Mouse (Mus musculus) MEL (cell line): ENCODE data around the gene Nipbl.

ENCODE experiments used
- BHLHE40 ChIP-seq: IDR thresholded peaks from 2 replicates; pipeline ENCODE4 v1.6.1; 2012; ENCODE audit warnings: low read depth, mild to moderate bottlenecking, inconsistent platforms, low read length, improper control_type of control experiment, borderline replicate concordance
- CTCF ChIP-seq, 3 experiments: IDR thresholded peaks in 2 of 3; conservative IDR thresholded peaks in 1 of 3; 2 replicates each; pipeline ENCODE4 v1.5.1; 2011 to 2012; ENCODE audit warnings: low read length in 3 of 3, low read depth in 2 of 3, mild to moderate bottlenecking in 2 of 3, improper control_type of control experiment in 1 of 3, inconsistent platforms in 1 of 3, mixed read lengths in 1 of 3, moderate library complexity in 1 of 3; ENCODE audit not compliant: control insufficient read depth in 1 of 3, insufficient read depth in 1 of 3, poor library complexity in 1 of 3, severe bottlenecking in 1 of 3
- ETS1 ChIP-seq: IDR thresholded peaks from 2 replicates; pipeline ENCODE4 v1.6.1; 2012; ENCODE audit warnings: low read depth, mild to moderate bottlenecking, inconsistent platforms, low read length, improper control_type of control experiment, moderate library complexity
- GATA1 ChIP-seq: IDR thresholded peaks from 2 replicates; pipeline ENCODE4 v1.6.1; 2011; ENCODE audit warnings: low read depth, low read length, improper control_type of control experiment
- NELFE ChIP-seq: IDR thresholded peaks from 2 replicates; pipeline ENCODE4 v1.6.1; 2011; ENCODE audit warnings: low read depth, low read length, improper control_type of control experiment
- POLR2A ChIP-seq, 2 experiments: IDR thresholded peaks; 2 replicates each; pipeline ENCODE4 v1.6.1; 2011 to 2012; ENCODE audit warnings: low read length in 2 of 2, mild to moderate bottlenecking in 2 of 2, control low read depth in 1 of 2, improper control_type of control experiment in 1 of 2, low read depth in 1 of 2, moderate library complexity in 1 of 2; ENCODE audit not compliant: control insufficient read depth in 1 of 2, insufficient read depth in 1 of 2, poor library complexity in 1 of 2
- ZC3H11A ChIP-seq: IDR thresholded peaks from 2 replicates; pipeline ENCODE4 v1.6.1; 2012; ENCODE audit warnings: low read depth, mild to moderate bottlenecking, inconsistent platforms, low read length, improper control_type of control experiment

DNA sequence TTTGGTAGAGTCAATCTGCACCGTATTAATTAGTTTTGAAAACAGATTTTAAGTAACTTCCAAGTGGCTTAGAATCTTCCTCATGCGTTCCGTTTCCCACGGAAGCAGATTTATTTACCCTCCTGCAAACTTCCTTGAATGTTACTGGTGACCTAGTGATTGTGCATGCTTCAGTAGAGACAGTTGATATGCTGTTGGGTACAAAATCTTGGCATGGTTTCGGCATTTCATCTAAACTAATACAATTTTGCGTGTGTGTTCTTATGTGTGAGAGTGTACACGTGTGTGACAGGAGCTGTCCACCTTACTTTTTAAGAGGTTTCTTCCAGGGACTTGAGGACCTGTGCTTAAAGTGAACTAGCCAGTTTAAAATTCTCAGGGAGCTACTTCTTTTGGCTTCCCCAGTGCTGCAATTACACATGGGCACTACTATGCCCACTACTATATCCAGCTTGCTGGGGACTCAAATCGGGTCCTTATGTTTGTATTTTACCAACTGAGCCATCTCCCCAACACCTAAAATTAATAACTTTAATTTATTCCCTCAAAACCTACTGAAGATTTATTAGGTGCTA is 3.0 kb upstream of the Nipbl start:
- TF ChIP-seq NELFE, result no peak
- TF ChIP-seq ETS1, result no peak
- no peak for TF ChIP-seq POLR2A (IDR thresholded peaks at IDR 0.05; ENCODE audit: control insufficient read depth in 1 of 2, insufficient read depth in 1 of 2, low read depth in 1 of 2, low read length in 2 of 2, poor library complexity in 1 of 2)
- no peak for TF ChIP-seq BHLHE40
- TF ChIP-seq GATA1, result no peak
- no peak for TF ChIP-seq CTCF (IDR thresholded peaks at IDR 0.05 in 2 of 3, conservative IDR thresholded peaks at IDR 0.05 in 1 of 3; ENCODE audit: control insufficient read depth in 1 of 3, insufficient read depth in 1 of 3, low read depth in 2 of 3, low read length in 3 of 3, poor library complexity in 1 of 3, severe bottlenecking in 1 of 3)
- no peak for TF ChIP-seq ZC3H11A
